Comparison of ENCODE assay signal across 16 mouse cellular contexts in the genomic region with DNA sequence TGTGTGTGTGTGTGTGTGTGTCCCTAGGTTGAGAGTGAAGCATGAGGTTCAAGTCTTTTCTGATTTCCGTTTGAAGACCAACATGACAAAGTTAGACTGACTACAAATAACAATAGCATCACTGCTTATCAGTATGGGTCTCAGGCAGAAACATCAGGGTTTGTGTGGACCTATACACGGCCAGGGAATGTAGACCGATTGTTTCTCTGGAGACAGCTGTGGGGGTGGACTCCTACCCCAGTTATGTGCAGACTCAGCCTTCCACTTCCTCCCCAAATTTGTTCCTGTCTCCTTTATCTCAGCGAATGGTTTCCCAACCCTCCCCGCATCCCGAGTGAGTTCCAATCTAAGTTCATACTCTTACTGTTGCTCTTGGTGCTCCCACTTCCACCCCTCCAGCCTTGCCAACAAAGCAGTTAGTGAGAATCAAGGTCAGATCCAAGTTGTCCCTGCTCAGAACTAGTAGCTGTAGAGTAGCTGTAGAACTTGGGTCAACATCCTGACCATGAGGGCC. TPM values are rescaled to one million over a fixed set of nuclear protein-coding genes. Genes with fewer than 3 reads are reported as not detected.
"Had no signal": no experiment of that assay in that cellular context is flagged by ENCODE, and none has a peak within 500 bp of the region (broad histone marks: within the 10 kb centered on the region; RNA-seq: fewer than 3 reads in every experiment).

No protein-coding gene starts in this region.

- DNase-seq: kidney, adult 11 months; kidney, postnatal 36 days; layer of hippocampus, postnatal 36 days; lung, embryonic 14.5 days; lung, postnatal 4 days; midbrain, embryonic 14.5 days; thymus, adult 18-20 months; thymus, postnatal 36 days had no signal

- H3K27me3 ChIP-seq: intestine, embryonic 15.5 days had no signal

- H3K36me3 ChIP-seq: intestine, embryonic 15.5 days had no signal

- H3K4me2 ChIP-seq: intestine, embryonic 15.5 days; lung, embryonic 14.5 days; midbrain, embryonic 11.5 days had no signal

- H3K9ac ChIP-seq: intestine, embryonic 15.5 days; liver, embryonic 14.5 days; lung, embryonic 14.5 days had no signal

- H3K4me3 ChIP-seq: intestine, embryonic 15.5 days; left cerebral cortex, adult 2 months had no signal

- H3K27ac ChIP-seq: intestine, embryonic 15.5 days; kidney, postnatal 0 days; left cerebral cortex, adult 2 months; liver, embryonic 14.5 days had no signal

- H3K9me3 ChIP-seq: intestine, embryonic 15.5 days had no signal

- ATAC-seq: intestine, embryonic 15.5 days; lung, postnatal 0 days had no signal

RNA-seq across cellular contexts. Expression of a gene that starts 39.9 kb away (rescaled TPM):
- total RNA-seq: midbrain, postnatal 0 days had no signal
- polyA plus RNA-seq: midbrain, embryonic 14.5 days; small intestine, adult 2 months had no signal
